Mouse (Mus musculus) myocyte (in vitro differentiated cells): ENCODE measurements at regions not wholly inside any gene's neighbourhood (a gene's known extent, or its start where the extent isn't known, plus 50 kb on each side); places are given as distances from the start of the nearest gene placed in this dataset.

Source experiments
- H3K27me3 ChIP-seq: one replicate; pipeline ENCODE4 v1.6.1; 2011; ENCODE audit not compliant: control insufficient read depth, insufficient read depth, insufficient read length
- H3K36me3 ChIP-seq: one replicate; pipeline ENCODE4 v1.6.1; 2011; ENCODE audit not compliant: control insufficient read depth, insufficient read depth
- H3K4me2 ChIP-seq: one replicate; pipeline ENCODE4 v1.6.1; 2011; ENCODE audit warnings: low read depth, control low read depth
- H3K4me3 ChIP-seq: one replicate; pipeline ENCODE4 v1.5.1; 2011; ENCODE audit warnings: mild to moderate bottlenecking, control low read depth, moderate library complexity
- H3K79me2 ChIP-seq: one replicate; pipeline ENCODE4 v1.6.1; 2011; ENCODE audit not compliant: control insufficient read depth, insufficient read depth
- H3ac ChIP-seq: one replicate; pipeline ENCODE4 v1.6.1; 2011; ENCODE audit not compliant: control insufficient read depth, insufficient read length
- CEBPB ChIP-seq: IDR thresholded peaks from 2 replicates; pipeline ENCODE4 v1.6.1; 2011; ENCODE audit warnings: mild to moderate bottlenecking, moderate library complexity; ENCODE audit not compliant: poor library complexity, insufficient read depth, severe bottlenecking
- E2F4 ChIP-seq: IDR thresholded peaks from one replicate; pipeline ENCODE4 v1.6.1; 2011; ENCODE audit warnings: mild to moderate bottlenecking, control low read depth, moderate library complexity; ENCODE audit not compliant: insufficient read depth
- MAX ChIP-seq: IDR thresholded peaks from one replicate; pipeline ENCODE4 v1.6.1; 2011; ENCODE audit warnings: low read depth, mild to moderate bottlenecking, control low read depth
- MYOD1 ChIP-seq, 3 experiments: IDR thresholded peaks; one replicate each; pipeline ENCODE4 v1.6.1; 2011; ENCODE audit warnings: control low read depth in 2 of 3, low read depth in 2 of 3, mild to moderate bottlenecking in 2 of 3, moderate library complexity in 1 of 3; ENCODE audit not compliant: insufficient read length in 2 of 3, control insufficient read depth in 1 of 3
- MYOG ChIP-seq, 3 experiments: IDR thresholded peaks; one replicate each; pipeline ENCODE4 v1.6.1; 2011; ENCODE audit warnings: control low read depth in 2 of 3, low read depth in 2 of 3, mild to moderate bottlenecking in 2 of 3; ENCODE audit not compliant: insufficient read length in 2 of 3, control insufficient read depth in 1 of 3, insufficient read depth in 1 of 3
- POLR2A ChIP-seq: IDR thresholded peaks from one replicate; pipeline ENCODE4 v1.6.1; 2011; ENCODE audit warnings: low read depth, mild to moderate bottlenecking, control low read depth, moderate library complexity; ENCODE audit not compliant: insufficient read length
- POLR2AphosphoS2 ChIP-seq: IDR thresholded peaks from one replicate; pipeline ENCODE4 v1.6.1; 2011; ENCODE audit warnings: low read depth, control low read depth; ENCODE audit not compliant: insufficient read length
- REST ChIP-seq: IDR thresholded peaks from one replicate; pipeline ENCODE4 v1.6.1; 2011; ENCODE audit warnings: mild to moderate bottlenecking, control low read depth, moderate library complexity; ENCODE audit not compliant: insufficient read depth, insufficient read length
- SRF ChIP-seq: IDR thresholded peaks from one replicate; pipeline ENCODE4 v1.6.1; 2011; ENCODE audit warnings: low read depth; ENCODE audit not compliant: control insufficient read depth, insufficient read length
- TCF12 ChIP-seq: IDR thresholded peaks from one replicate; pipeline ENCODE4 v1.6.1; 2011; ENCODE audit warnings: mild to moderate bottlenecking, control low read depth; ENCODE audit not compliant: poor library complexity, insufficient read depth, severe bottlenecking
- TCF3 ChIP-seq: IDR thresholded peaks from one replicate; pipeline ENCODE4 v1.6.1; 2011; ENCODE audit warnings: low read depth, control low read depth; ENCODE audit not compliant: insufficient read length
- USF1 ChIP-seq: IDR thresholded peaks from one replicate; pipeline ENCODE4 v1.6.1; 2011; ENCODE audit warnings: low read depth, mild to moderate bottlenecking, control low read depth, moderate library complexity

GRCm38 (mm10) chr3:137155043-137155404 lies 185.8 kb upstream of the Emcn start:
- no peaks in the 10 kb centered on the region for H3K79me2 ChIP-seq
- TF ChIP-seq REST (no peak), POLR2A (no peak), USF1 (no peak), SRF (no peak), POLR2AphosphoS2 (no peak), E2F4 (no peak), MYOG (IDR thresholded peaks at IDR 0.05; ENCODE audit: control insufficient read depth in 1 of 3, insufficient read depth in 1 of 3, insufficient read length in 2 of 3, low read depth in 2 of 3) (no peak), TCF3 (no peak), MYOD1 (IDR thresholded peaks at IDR 0.05; ENCODE audit: control insufficient read depth in 1 of 3, insufficient read length in 2 of 3, low read depth in 2 of 3) (no peak), TCF12 (no peak), CEBPB (no peak), MAX (no peak)
- H3K4me3 ChIP-seq: no peak overlapping the region
- no peak overlapping the region for H3K4me2 ChIP-seq
- H3K36me3 ChIP-seq: no peaks in the 10 kb centered on the region
- no peaks in the 10 kb centered on the region for H3K27me3 ChIP-seq
- no peak overlapping the region for H3ac ChIP-seq

GRCm38 (mm10) chr3:137156250-137156975 lies 184.5 kb upstream of the Emcn start:
- H3K27me3 ChIP-seq: no peaks in the 10 kb centered on the region
- no peaks in the 10 kb centered on the region for H3K36me3 ChIP-seq
- TF ChIP-seq POLR2AphosphoS2 (no peak), USF1 (no peak), MYOD1 (IDR thresholded peaks at IDR 0.05; ENCODE audit: control insufficient read depth in 1 of 3, insufficient read length in 2 of 3, low read depth in 2 of 3) (no peak), REST (no peak), CEBPB (no peak), TCF12 (no peak), SRF (no peak), E2F4 (no peak), POLR2A (no peak), MAX (no peak), TCF3 (no peak), MYOG (IDR thresholded peaks at IDR 0.05; ENCODE audit: control insufficient read depth in 1 of 3, insufficient read depth in 1 of 3, insufficient read length in 2 of 3, low read depth in 2 of 3) (no peak)
- H3K4me3 ChIP-seq: no peak overlapping the region
- no peak overlapping the region for H3ac ChIP-seq
- no peaks in the 10 kb centered on the region for H3K79me2 ChIP-seq
- H3K4me2 ChIP-seq: no peak overlapping the region

- H3K36me3 ChIP-seq: no peaks in the 10 kb centered on the region
- H3K79me2 ChIP-seq: no peaks in the 10 kb centered on the region
- TF ChIP-seq TCF12 (no peak), POLR2AphosphoS2 (no peak), TCF3 (no peak)
- H3K27me3 ChIP-seq: no peaks in the 10 kb centered on the region
- no peak overlapping the region for H3K4me2 ChIP-seq
- no peak overlapping the region for H3ac ChIP-seq
- H3K4me3 ChIP-seq: no peak overlapping the region
Observed at GRCm38 (mm10) chr3:137189035-137189434, 151.8 kb upstream of the Emcn start.

- TF ChIP-seq MYOD1 (IDR thresholded peaks at IDR 0.05; ENCODE audit: control insufficient read depth in 1 of 3, insufficient read length in 2 of 3, low read depth in 2 of 3) (no peak), USF1 (no peak), MYOG (IDR thresholded peaks at IDR 0.05; ENCODE audit: control insufficient read depth in 1 of 3, insufficient read depth in 1 of 3, insufficient read length in 2 of 3, low read depth in 2 of 3) (no peak), REST (no peak), TCF12 (no peak)
- Histone ChIP-seq H3K79me2 (no peaks in the 10 kb centered on the region), H3ac (no peak overlapping the region), H3K36me3 (no peaks in the 10 kb centered on the region), H3K4me3 (no peak overlapping the region), H3K27me3 (no peaks in the 10 kb centered on the region), H3K4me2 (no peak overlapping the region)
Observed at GRCm38 (mm10) chr3:137190489-137190888, 150.4 kb upstream of the Emcn start.

- H3K79me2 ChIP-seq: no peaks in the 10 kb centered on the region
- H3K4me2 ChIP-seq: no peak overlapping the region
- H3ac ChIP-seq: no peak overlapping the region
- no peaks in the 10 kb centered on the region for H3K36me3 ChIP-seq
- TF ChIP-seq POLR2AphosphoS2: no peak
- no peak for TF ChIP-seq POLR2A
- TF ChIP-seq MYOG (IDR thresholded peaks at IDR 0.05; ENCODE audit: control insufficient read depth in 1 of 3, insufficient read depth in 1 of 3, insufficient read length in 2 of 3, low read depth in 2 of 3): no peak
- no peak for TF ChIP-seq TCF12
- TF ChIP-seq REST: no peak
- TF ChIP-seq TCF3: no peak
- no peak for TF ChIP-seq CEBPB
- TF ChIP-seq USF1: no peak
- no peak for TF ChIP-seq SRF
- no peaks in the 10 kb centered on the region for H3K27me3 ChIP-seq
- no peak overlapping the region for H3K4me3 ChIP-seq
Observed at GRCm38 (mm10) chr3:137191009-137191408, 149.9 kb upstream of the Emcn start.
